Mouse (Mus musculus) heart, postnatal 10 days (tissue): ENCODE measurements around the gene Cmtm1. TPM values are rescaled to one million over a fixed set of nuclear protein-coding genes. Genes with fewer than 3 reads are reported as not detected.
"Not testable (repeated sequence)": the region's sequence is repeated elsewhere in the genome, so short reads cannot be mapped to it uniquely, and the experiment has no call there.

ENCODE experiments used
- DNase-seq, 2 experiments: peaks; one replicate each; pipeline ENCODE4 v3.0.0; 2021
- intact Hi-C: fragments of 180-260 bp; cut with DNase I; formaldehyde crosslinking; loops from one replicate; pipeline ENCODE4 v1.15.1; 2025
- total RNA-seq, 2 experiments: library from RNA; stranded (reverse); gene quantifications; 2 replicates each; pipeline ENCODE4 v1.2.3; 2021

Cmtm1 gene
- not detected for total RNA-seq

DNA sequence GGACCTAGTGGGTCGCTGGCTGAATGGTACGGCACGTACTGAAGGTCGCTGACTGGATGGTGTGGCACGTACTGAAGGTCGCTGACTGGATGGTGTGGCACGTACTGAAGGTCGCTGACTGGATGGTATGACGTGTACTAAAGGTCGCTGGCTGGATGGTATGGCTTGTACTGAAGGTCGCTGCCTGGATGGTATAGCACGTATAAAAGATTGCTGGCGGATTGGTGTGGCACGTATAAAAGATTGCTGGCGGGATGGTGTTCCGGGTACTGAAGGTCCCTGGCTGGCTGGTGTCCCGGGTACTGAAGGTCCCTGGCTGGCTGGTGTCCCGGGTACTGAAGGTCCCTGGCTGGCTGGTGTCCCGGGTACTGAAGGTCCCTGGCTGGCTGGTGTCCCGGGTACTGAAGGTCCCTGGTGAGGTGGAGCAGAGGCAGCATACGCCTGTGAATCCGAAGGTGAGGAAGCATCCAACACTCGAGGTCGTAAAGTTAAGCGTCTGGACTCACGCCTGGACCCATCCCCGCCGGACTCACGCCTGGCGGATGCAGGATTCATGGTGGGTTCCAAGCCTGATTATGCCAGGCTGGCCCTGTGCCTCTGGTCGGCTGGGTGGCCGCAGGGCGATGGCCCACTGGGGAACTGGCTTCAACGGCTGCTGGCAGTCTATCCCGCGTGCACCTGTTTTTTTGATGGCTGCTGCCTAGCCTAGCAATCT, at the start of gene Cmtm1, which contains the start of gene Gm45711:
TSS of gene Cmtm1 (minus strand) at position 705 of the 715 bp plus-strand sequence.
TSS of gene Gm45711 (minus strand) at position 641 of the 715 bp plus-strand sequence.
- intact Hi-C loops: not testable (repeated sequence)
- DNase-seq: peak; percentile 34 to 47

DNA sequence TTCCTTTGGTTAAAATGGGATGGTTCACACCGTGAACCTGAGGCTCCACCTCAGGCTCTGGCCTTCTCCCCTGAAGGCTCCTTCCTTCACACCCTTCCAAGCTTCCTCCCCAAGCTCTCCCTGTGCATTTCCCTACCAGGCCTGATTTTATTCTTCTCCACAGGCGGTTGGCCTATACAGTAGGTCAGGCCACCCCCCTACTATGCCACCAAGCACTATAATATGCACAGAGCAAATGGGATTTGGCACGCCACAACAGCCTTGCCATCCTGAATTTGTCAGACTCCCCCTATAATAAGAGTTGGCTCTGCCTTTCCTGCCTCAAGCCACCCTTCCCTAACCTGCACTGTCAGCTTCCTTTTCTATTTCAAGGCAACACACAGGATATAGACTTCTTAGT, 48.7 kb upstream of the Cmtm1 start:
- intact Hi-C loops: no loop called here
- DNase-seq: no peak

DNA sequence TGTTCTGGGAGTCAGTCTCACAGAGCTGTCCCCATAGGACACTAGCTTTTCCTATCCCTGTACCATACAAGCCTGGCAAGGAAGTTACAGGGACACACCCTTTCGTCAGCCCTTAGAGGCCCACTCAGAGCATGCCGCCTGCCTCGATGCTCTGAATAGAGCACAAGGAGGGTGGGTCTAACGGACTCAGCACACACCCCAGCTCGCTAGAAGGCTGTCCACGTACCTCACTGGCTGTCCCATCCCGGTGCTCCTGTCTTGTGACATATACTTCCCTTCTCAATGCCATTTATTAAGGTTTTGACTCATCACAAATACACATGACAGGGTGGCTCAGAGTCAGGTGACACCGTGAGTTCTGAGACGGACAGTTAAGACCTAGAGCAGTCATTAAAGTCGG, 44.6 kb upstream of the Cmtm1 start:
- intact Hi-C loops: no loop called here
- no peak for DNase-seq

DNA sequence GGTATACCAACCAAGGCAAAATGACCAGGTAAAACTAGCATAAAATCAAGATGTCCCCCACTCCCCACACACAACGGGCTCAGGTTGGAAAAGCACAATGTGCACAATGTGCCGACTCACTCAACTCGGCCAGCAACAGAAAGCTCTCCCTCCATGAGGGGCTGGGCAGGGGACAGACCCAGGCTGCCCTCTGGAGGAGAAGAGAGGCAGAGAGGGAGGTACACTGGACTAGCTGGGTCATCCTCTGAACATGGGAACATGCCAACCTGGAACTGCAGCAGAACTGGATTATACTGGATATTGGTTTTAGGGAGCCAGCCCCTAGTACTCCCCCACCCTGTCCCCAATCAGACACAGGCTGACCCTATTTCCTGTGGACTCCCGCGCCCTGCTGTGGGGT, 43.2 kb upstream of the Cmtm1 start:
- no peak for DNase-seq
- intact Hi-C loops: no loop called here

DNA sequence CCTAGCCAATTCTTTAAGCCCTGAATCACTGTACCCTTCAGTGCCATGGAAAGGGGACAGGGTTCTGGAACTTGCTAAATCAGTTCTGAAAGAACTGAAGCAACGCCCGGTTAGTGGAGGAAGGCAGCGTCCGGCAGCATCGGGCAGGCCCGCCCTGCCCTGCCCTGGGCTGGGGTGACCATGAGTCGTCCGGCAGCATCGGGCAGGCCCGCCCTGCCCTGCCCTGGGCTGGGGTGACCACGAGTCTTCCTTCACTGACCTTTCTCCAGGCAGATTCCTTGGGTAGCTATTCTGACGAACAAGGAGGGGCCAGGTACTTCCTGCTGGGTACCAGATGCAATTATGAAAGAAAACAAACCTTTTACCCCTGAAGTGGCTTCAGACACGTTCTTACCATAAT, 40.1 kb upstream of the Cmtm1 start:
- DNase-seq: no peak
- intact Hi-C loops: no loop called here

DNA sequence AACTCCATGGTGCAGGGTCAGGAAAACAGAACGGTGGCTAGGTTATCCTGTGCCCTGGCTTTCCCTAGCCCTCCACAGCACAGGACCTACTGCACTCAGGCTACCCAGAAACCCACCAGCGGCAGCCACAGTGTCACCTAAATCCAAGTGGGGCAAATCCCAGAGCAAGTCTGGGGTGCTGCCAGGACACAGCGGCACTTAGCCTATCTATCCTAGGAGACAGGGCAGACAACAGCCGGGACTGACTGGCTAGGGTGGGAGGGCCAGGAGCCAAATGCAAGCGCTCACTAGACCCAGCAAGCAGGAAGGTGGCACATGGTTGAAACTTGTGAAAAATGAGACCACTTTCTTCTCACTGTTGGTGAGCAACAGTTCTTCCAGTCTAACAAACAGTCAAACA, 39.0 kb upstream of the Cmtm1 start:
- intact Hi-C loops: no loop called here
- peak; percentile 58 to 63 for DNase-seq

DNA sequence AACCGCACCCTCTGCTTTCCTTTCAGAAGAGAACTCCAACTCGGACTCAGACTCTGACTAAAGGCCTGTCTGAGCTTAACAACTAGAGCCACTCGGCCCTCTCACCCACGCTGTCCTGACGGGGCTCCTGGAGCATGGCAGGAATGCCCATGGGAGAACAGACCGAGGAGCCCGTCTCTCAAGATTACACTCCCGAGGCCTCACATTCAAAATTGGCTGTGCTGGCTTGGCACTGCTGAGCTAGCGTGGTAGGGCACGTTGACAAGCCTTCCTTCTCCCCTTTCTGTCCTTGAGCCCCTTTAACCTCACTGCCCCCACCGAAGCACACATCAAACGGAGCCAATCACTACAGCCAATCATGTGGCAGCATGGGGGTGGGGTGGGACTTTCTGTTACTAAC, 36.8 kb upstream of the Cmtm1 start:
- intact Hi-C loops: no loop called here
- peak in 1 of 2 experiments; percentile 28 for DNase-seq

DNA sequence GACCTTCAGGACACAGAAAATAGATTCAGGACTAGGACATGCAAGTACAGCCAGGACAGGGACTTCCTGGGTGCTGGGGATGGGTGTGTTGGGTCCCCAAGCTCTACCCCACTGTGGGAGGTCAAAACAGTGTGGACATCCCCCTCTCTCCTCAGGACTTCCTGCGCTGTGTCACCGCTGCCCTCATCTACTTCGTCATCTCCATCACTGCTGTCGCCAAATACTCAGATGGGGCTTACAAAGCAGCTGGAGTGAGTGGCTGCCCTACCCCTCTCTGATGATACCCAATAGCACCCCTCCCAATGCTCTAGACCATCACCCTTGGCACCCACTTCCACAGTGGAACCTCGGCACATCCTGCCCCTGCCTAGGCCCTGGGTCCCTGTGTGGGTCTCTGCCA, 34.7 kb upstream of the Cmtm1 start:
- no peak for DNase-seq
- intact Hi-C loops: loop anchor here (1.0 to 5.0 kb wide), 9 partner anchors 24 to 242 kb away; partner anchors contain the start of genes Car7, Cdh5, Cmtm4 and Dync1li2

DNA sequence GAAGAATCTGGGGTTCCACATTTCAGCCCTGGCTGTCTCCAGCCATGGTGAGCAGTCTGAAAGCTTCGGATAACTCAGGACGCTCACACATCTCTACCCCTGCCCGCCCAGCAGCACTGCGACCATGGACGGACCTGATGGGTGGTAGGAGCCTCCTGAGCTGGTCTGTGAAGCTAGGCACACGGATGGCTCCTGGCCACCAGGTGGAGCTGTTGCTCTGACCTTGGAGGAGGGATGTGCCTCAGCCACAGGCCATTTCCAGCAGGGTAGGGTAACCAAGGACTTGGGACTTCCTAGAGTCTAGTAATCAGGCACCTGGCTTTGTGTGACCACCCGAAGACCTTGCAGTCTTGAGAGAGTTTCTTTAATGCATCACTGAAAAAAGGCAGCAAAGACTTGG, 34.0 kb upstream of the Cmtm1 start:
- peak; percentile 89 to 94 for DNase-seq
- intact Hi-C loops: loop anchor here (1.0 to 5.0 kb wide), 9 partner anchors 25 to 242 kb away; partner anchors contain the start of genes Car7, Cdh5, Cmtm4 and Dync1li2

DNA sequence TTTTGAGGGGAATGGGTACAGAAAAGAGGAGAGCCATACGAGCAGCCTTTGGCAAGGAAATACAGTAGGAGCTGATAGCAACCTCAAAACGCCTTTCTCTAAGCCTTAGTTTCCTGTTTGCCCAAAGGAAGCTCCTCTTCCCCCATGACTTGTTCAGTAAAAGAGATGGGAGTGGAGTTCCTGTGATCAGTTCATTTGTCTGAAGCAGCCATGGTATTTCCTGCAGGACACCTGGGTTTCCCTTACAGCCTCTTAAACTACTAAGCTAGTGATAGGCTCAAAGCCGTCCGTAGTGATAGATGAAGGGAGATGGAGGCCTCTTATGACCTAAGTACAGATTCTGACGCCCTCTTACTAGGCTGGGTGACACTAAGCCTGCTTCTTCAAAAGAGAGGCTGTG, 32.5 kb upstream of the Cmtm1 start:
- DNase-seq: no peak
- intact Hi-C loops: loop anchor here (5.0 kb wide), 4 partner anchors 170 to 240 kb away; partner anchors contain the start of genes Car7, Cdh5 and Nae1

DNA sequence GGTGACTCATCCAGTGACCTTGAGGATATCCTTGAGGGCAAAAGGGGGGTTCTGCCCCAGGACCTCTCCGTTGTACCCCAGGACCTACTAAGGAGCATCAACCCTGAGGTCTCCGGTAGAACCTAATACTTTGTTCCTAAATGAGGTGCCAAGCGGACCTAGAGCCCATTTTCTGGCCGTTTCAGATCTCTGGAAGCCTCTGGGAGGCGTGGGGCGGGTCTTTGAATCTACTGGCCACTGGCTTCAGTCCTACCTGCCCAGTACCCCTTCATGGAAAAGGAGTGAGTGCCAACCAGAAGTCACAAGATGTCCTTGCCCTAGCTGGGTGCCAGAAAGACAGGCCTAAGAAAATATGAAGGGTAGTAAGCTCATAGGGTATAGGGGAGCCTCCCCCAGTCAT, 31.7 kb upstream of the Cmtm1 start:
- intact Hi-C loops: loop anchor here (2.0 to 5.0 kb wide), 5 partner anchors 91 to 239 kb away; partner anchors contain the start of genes Car7, Cdh5, Cklf and Nae1
- DNase-seq: no peak

DNA sequence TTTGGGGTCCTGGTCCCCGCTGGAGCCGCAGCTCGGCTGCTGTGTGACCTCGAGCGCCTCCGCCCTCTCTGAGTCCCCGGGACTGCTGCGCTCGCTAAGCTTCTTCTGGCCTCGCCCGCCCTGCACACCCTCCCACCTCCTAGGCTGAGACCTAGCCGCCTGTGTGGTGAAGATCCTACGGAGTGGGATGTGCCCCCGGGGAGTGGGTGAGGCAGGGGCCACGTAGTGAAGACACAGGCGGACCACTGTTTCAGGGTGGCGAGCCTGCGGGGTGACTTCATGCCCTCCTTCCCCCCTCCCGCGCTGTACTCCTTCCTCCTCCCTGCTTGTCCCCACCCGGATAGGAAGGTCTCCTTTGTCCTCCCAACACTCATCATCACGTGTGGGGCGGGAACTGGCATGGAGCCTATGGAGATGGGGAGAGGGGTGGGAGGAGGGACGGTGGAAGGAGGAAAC, 31.2 kb upstream of the Cmtm1 start:
- intact Hi-C loops: loop anchor here (2.0 to 5.0 kb wide), 5 partner anchors 90 to 239 kb away; partner anchors contain the start of genes Car7, Cdh5, Cklf and Nae1

DNA sequence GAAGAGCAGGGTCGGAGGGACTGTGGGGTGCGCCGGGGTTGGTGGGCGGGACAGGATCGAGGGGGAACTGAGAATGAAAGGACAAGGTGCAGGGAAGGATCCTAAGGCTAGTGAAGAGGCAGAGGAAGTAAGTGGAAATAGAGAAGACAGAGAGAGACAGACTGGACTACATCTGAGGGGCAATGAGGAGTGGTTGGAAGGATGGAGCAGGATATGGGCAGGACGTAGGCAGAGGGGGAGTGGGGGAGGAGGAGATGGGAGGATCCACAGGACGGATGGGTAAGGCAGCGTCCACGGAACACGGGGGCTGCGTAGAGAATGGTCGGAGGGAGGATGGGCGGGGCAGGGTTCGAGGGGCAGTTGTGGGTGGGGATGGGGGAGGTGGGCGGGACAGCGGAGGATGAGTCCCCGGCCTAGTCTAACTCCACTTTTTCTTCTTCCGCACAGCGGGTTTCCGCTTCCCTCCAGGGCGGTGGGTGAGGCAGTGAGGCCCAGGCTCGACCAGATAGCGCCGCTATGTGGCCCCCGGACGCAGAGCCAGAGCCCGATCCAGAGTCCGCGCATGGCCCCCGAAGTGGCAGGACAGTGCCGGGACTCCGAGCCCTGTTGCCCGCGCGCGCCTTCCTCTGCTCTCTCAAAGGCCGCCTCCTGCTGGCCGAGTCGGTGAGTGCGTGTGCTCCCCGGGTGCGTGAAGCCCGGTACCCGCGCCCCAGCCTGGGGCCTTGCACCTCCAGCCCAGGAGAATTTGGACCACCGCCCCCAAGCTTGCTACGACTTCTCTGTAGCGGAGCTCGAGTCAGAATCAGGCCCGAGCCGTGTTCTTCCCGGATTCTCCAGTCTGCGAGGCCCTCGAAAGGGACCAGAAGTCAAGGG, 30.5 kb upstream of the Cmtm1 start:
- intact Hi-C loops: loop anchor here (2.0 to 5.0 kb wide), 5 partner anchors 90 to 238 kb away; partner anchors contain the start of genes Car7, Cdh5, Cklf and Nae1
- DNase-seq: peak; percentile 85 to 87

More for the DNA sequence above, 31.2 kb upstream of the Cmtm1 start:
- DNase-seq: peak; percentile 84 to 86

DNA sequence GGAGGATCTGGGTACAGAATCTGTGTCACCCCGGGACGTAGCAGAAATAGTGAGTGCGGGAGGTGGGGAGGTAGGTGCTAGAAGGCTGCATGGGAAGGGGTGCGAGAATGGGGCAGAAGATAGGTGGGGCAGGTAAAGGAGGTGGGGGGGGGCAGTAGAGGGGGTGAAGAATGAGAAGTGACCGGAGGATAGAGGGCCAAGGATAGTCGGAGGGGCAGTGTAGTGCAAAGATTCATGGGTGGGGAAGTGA, 30.0 kb upstream of the Cmtm1 start:
- intact Hi-C loops: loop anchor here (2.0 to 5.0 kb wide), 5 partner anchors 89 to 238 kb away; partner anchors contain the start of genes Car7, Cdh5, Cklf and Nae1
- no peak for DNase-seq

DNA sequence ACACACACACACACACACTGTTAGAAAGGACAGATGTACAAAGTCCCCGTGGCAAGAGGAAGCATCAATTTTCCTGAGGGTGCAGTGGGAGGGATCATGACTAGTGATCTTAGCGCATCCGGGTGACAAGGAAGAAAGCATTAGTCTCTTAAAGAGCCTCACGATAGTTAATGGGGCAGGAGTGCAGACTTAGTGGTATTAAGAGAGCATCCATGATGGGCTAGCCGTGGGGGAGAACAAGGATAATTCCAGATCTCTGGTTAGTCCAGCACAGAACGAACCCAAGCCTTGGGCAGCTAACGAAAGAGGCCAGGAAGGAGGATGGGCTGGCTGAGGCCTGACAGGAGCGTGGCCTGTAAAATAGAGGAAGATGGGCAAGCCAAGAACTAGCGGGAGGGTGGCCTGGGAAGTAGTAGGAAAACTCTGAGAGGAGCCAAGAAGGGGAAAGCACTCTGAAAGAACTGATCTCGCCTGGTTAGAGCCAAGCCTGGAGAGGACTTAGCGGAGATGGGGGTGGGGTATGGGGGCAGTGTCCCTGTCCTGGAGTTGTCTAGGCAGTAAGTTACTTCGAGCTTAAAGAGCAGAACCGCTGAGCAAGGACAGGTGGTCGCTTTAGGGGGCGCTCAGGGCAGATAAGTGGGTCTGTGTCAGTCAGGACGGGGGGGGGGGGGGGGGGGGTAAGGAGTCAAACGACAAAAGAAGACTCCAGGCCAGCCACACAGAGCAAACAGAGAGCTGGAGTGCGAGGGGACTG, 29.5 kb upstream of the Cmtm1 start, which contains the start of gene Cmtm3:
TSS of gene Cmtm3 (plus strand) at position 182 of the 754 bp plus-strand sequence.
- peak; percentile 62 to 65 for DNase-seq

DNA sequence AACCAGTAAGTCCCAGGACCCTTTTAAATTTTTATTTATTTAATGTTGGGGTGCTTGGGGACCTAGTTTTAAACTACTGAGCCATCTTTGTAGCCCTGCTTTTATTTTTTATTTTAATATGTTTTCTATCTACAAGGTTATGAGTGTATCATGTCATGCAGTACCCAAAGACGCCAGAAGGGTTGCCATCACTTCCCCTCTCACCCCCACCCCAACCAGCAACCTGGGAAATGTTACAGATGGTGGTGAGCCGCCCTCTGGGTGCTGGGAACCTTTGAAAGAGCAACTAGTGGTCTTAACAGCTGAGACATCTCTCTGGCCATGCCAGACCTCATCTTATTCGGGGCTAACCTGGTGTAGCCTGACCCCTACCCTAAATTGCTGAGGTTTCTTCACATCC, 27.9 kb upstream of the Cmtm1 start:
- intact Hi-C loops: no loop called here
- peak in 1 of 2 experiments; percentile 6 for DNase-seq

More for the DNA sequence above, 29.5 kb upstream of the Cmtm1 start, which contains the start of gene Cmtm3:
- intact Hi-C loops: no loop called here

DNA sequence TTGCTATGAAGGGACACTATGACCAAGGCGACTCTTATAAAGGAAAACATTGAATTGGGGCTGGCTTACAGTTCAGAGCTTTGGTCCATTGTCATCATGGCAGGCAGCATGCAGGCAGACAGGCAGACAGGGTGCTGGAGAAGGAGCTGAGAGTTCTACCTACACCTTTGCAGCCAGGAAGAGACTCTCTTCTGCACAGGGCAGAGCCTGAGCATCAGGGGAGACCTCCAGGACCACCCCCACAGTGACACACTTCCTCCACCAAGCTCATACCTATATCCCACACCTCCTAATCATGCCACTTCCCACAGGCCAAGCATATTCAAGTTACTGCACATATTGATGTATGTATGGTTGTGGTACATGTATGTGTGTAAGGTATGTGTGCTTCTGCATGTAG, 26.9 kb upstream of the Cmtm1 start:
- no peak for DNase-seq
- intact Hi-C loops: no loop called here

DNA sequence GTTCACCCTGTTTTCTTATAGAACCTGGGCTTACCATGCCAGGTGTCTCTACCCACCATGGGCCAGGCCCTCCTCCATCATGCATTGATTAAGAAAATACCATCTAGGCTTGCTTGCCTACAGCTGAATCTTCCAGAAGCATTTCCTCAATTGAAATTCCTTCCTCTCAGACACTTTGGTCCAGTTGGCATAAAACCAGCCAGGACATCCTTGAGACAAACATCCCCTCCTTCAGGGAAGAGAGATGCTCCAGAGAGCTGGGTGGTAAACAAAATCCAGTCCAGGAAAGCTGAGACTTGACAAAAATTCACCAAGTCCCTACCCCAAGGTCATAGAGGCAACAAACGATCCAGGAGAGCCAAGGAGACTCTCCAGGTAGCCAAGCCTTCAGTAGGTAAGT, 24.3 kb upstream of the Cmtm1 start:
- DNase-seq: no peak
- intact Hi-C loops: no loop called here

DNA sequence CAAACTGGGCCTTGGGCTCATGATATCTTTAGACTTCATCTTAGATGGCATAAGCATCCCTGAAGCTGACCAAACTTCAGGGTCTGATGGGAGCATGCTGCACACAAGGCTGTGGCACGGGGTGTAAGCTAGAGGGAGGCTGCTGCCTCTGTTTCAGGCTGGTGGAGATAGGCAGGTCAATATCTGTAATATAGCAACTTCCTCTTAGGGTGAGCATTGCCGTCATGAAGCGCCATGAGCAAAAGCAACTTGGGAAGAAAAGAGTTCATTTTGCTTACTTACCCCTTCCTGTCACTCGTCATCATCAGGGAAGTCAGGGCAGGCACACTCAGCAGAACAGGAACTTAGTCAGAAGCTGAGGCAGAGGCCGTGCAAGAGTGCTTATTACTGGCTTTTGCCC, 23.8 kb upstream of the Cmtm1 start:
- intact Hi-C loops: no loop called here
- DNase-seq: no peak
